Mouse (Mus musculus): Measurements from ENCODE around the gene Zmat5.
A peak's percentile ranks its signal among the peaks of the same experiment; 100 is the strongest.

GRCm38 (mm10) chr11:4772925-4773324, 68.4 kb downstream of the Zmat5 start:
- TF ChIP-seq CTCF (IDR thresholded peaks at IDR 0.05; ENCODE audit: borderline replicate concordance, extremely low read depth, insufficient read depth, insufficient read length) (peak; percentile 73), POLR2A (IDR thresholded peaks at IDR 0.05; ENCODE audit: borderline replicate concordance, extremely low read depth, insufficient read depth, insufficient read length, poor library complexity, severe bottlenecking) (no peak)

All from brain, embryonic 14.5 days (tissue).